Mouse (Mus musculus): ENCODE results near the gene Tmem202. TPM values are rescaled to one million over a fixed set of nuclear protein-coding genes. Genes with fewer than 3 reads are reported as not detected.
A peak's percentile ranks its signal among the peaks of the same experiment; 100 is the strongest.

Tmem202 gene
- 1.1 and 1.3 TPM in 2 replicates for polyA plus RNA-seq (2015; fragmentation: Nextera tagmentation; extraction: Ambion mirVana)

DNA sequence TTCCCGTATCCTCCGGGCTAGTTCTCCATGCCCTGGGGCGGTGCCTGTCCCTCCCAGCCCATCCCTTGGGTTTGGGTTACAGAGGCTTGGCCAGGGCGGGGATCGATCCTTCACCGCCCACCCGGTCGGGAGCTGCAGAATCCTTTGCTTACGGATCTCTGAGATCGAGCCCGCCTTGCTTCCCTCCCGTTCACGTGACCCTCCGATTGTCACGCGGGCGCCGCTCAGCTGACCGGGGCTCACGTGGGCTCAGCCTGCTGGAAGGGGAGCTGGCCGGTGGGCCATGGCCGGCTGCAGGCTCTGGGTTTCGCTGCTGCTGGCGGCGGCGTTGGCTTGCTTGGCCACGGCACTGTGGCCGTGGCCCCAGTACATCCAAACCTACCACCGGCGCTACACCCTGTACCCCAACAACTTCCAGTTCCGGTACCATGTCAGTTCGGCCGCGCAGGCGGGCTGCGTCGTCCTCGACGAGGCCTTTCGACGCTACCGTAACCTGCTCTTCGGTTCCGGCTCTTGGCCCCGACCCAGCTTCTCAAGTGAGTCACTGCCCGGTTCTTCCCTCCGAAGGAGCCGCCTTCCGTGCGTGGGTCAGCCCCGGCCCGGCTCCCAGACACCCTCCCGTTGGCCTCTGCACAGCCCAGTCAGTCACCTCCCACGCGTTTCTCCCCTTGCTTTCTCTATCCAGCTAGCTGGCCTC, at the start of gene Tmem202, which contains the start of gene Hexa:
TSS of gene Tmem202 (minus strand) at position 407 of the 697 bp plus-strand sequence.
TSS of gene Hexa (plus strand) at position 100 of the 697 bp plus-strand sequence.
- H3K4me2 ChIP-seq (ENCODE audit: low read length), result peak within 1 kb of the TSS; percentile 91
- 2% methylated on average over 55 of the region's 55 CpGs for WGBS
- peaks cover 13% of the 10 kb centered on the region for H3K4me1 ChIP-seq (ENCODE audit: control insufficient read depth, insufficient read depth, low read depth, low read length)
- H3K27ac ChIP-seq (ENCODE audit: low read depth, low read length), result peak within 1 kb of the TSS; percentile 61; the same call in 1 of the 2 replicates
- H3K9ac ChIP-seq (ENCODE audit: low read depth, low read length), result peak within 1 kb of the TSS; percentile 83
- no peaks in the 10 kb centered on the region; the same call in 1 of the 2 replicates for H3K27me3 ChIP-seq (replicated peaks; ENCODE audit: control insufficient read depth, insufficient read depth, low read length)
- no peaks in the 10 kb centered on the region for H3K9me3 ChIP-seq (ENCODE audit: control insufficient read depth, low read length)
- H3K36me3 ChIP-seq (ENCODE audit: control insufficient read depth, insufficient read depth, low read length), result no peaks in the 10 kb centered on the region
- peak within 1 kb of the TSS; percentile 69 for H3K4me3 ChIP-seq (ENCODE audit: low read length)
- ATAC-seq, result peak; percentile 96

DNA sequence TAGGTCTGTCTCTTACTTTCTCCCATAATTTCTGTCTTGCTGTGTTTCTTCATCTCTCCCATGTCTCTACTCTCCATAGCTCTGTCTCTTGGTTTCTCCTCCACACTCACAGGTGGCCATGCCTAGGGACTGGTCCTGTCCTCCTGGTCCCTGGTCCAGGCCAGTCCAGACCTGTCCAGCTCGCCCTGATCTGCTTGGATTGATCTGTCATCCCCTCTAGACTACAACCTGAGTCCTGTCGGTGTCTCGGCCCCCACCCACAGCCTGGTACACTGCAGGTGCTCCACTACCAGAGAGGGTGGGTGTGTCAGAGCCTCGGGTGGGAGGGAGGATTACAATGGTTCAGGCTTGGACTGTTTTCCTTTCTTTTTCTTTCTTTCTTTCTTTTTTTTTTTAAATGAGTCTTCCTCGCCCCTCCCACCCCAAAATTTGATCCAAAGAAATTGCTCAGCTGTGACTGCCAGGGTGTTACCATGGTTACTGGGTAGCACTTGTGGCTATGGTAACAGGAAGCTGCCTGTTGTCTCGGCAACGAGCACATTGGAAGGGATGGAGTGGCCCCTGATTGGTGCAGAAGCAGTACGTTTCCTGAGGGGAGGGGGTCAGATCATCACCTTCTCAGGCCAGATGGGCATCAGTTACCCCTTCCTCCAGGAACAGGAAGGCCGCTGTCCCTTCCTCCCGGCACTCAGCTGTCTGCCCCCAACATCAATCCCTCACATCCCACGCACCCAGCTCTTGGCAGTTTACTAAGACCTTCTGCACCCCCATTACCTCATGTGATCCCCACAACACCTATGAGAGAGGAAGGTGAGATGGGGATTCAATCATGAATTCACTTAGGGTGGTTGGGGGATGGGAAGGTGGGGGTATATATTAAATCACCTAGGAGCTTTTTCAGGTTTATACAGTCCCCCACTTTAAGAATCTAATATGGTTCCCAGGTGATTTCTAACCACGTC, 49.3 kb upstream of the Tmem202 start:
- Histone ChIP-seq H3K36me3 (ENCODE audit: control insufficient read depth, insufficient read depth, low read length) (no peaks in the 10 kb centered on the region), H3K4me2 (ENCODE audit: low read length) (peak overlapping the region; percentile 57), H3K4me3 (ENCODE audit: low read length) (peak overlapping the region; percentile 22), H3K27ac (ENCODE audit: low read depth, low read length) (peak overlapping the region; percentile 78), H3K27me3 (replicated peaks; ENCODE audit: control insufficient read depth, insufficient read depth, low read length) (no peaks in the 10 kb centered on the region), H3K9ac (ENCODE audit: low read depth, low read length) (peak overlapping the region; percentile 34; the same call in 1 of the 2 replicates), H3K4me1 (ENCODE audit: control insufficient read depth, insufficient read depth, low read depth, low read length) (peaks cover 11% of the 10 kb centered on the region), H3K9me3 (ENCODE audit: control insufficient read depth, low read length) (no peaks in the 10 kb centered on the region)
- WGBS, result 14% methylated on average over 12 of the region's 12 CpGs
- ATAC-seq, result peak; percentile 92

- ATAC-seq, result peak; percentile 26; the same call in 1 of the 2 replicates
- 30% methylated on average over 5 of the region's 5 CpGs for WGBS
Measured at GRCm38 (mm10) chr9:59588252-59588651, 48.6 kb upstream of the Tmem202 start.

GRCm38 (mm10) chr9:59584871-59585308, 45.2 kb upstream of the Tmem202 start:
- H3K27me3 ChIP-seq (replicated peaks; ENCODE audit: control insufficient read depth, insufficient read depth, low read length), result no peaks in the 10 kb centered on the region
- no peak overlapping the region for H3K27ac ChIP-seq (ENCODE audit: low read depth, low read length)
- H3K36me3 ChIP-seq (ENCODE audit: control insufficient read depth, insufficient read depth, low read length), result no peaks in the 10 kb centered on the region
- H3K9me3 ChIP-seq (ENCODE audit: control insufficient read depth, low read length), result no peaks in the 10 kb centered on the region
- peak overlapping the region; percentile 13; the same call in 1 of the 2 replicates for H3K4me3 ChIP-seq (ENCODE audit: low read length)
- 0 out of 2 replicates have a peak overlapping the region, but pooled peaks have one; percentile 10 for H3K9ac ChIP-seq (ENCODE audit: low read depth, low read length)
- ATAC-seq, result peak; percentile 63; the same call in 1 of the 2 replicates
- peak overlapping the region; percentile 45 for H3K4me2 ChIP-seq (ENCODE audit: low read length)
- WGBS, result 5% methylated on average over 13 of the region's 13 CpGs
- H3K4me1 ChIP-seq (ENCODE audit: control insufficient read depth, insufficient read depth, low read depth, low read length), result peaks cover 11% of the 10 kb centered on the region

More at GRCm38 (mm10) chr9:59588252-59588651, 48.6 kb upstream of the Tmem202 start:
- Histone ChIP-seq H3K4me1 (ENCODE audit: control insufficient read depth, insufficient read depth, low read depth, low read length) (peaks cover 11% of the 10 kb centered on the region), H3K9ac (ENCODE audit: low read depth, low read length) (no peak overlapping the region; the same call in 1 of the 2 replicates), H3K27ac (ENCODE audit: low read depth, low read length) (peak overlapping the region; percentile 78), H3K27me3 (replicated peaks; ENCODE audit: control insufficient read depth, insufficient read depth, low read length) (no peaks in the 10 kb centered on the region), H3K4me3 (ENCODE audit: low read length) (no peak overlapping the region; the same call in 1 of the 2 replicates), H3K9me3 (ENCODE audit: control insufficient read depth, low read length) (no peaks in the 10 kb centered on the region), H3K4me2 (ENCODE audit: low read length) (peak overlapping the region; percentile 57), H3K36me3 (ENCODE audit: control insufficient read depth, insufficient read depth, low read length) (no peaks in the 10 kb centered on the region)

- no peak; the same call in 1 of the 2 replicates for ATAC-seq
- WGBS, result 2% methylated on average over 10 of the region's 20 CpGs
- H3K9me3 ChIP-seq (ENCODE audit: control insufficient read depth, low read length), result no peaks in the 10 kb centered on the region
- H3K4me2 ChIP-seq (ENCODE audit: low read length), result peak overlapping the region; percentile 82
- H3K9ac ChIP-seq (ENCODE audit: low read depth, low read length), result peak overlapping the region; percentile 73
- no peaks in the 10 kb centered on the region for H3K27me3 ChIP-seq (replicated peaks; ENCODE audit: control insufficient read depth, insufficient read depth, low read length)
- H3K4me1 ChIP-seq (ENCODE audit: control insufficient read depth, insufficient read depth, low read depth, low read length), result peaks cover 12% of the 10 kb centered on the region
- H3K4me3 ChIP-seq (ENCODE audit: low read length), result peak overlapping the region; percentile 55
- peak overlapping the region; percentile 67; the same call in 1 of the 2 replicates for H3K27ac ChIP-seq (ENCODE audit: low read depth, low read length)
- no peaks in the 10 kb centered on the region for H3K36me3 ChIP-seq (ENCODE audit: control insufficient read depth, insufficient read depth, low read length)
Measured at GRCm38 (mm10) chr9:59578505-59578867, 38.8 kb upstream of the Tmem202 start.

DNA sequence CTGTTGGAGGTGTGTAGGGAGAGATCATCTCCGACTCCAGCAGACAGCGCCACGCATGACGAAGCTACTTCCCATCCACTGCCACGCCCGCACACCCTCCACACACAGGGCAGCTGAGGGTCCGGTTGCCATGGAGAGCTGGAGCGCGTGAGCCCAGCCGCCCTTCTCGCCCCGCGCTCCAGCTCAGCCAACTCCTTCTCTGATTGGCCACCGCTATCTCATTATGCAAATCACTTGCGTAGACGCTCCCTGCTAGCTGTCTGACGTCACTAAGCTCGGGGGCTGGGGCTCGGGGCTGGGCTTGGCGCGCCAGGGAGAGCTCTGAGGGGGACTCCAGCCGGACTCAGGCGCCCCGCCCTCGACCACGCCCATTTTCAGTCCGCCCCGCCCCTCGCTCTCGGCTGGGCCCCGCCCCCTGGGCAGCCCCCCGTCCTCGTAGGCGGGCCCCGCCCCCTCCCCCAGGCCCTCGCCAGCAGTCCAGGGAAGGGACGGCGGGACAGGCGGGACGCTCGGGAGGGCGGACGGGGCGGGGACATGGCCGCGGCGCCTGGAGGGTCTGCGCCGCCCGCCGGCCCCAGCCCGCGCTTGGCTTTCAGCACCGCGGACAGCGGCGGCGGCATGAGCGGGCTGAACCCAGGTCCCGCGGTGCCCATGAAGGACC, 38.3 kb upstream of the Tmem202 start, which contains the start of gene Celf6:
TSS of gene Celf6 (plus strand) at position 74 of the 661 bp plus-strand sequence.
- Histone ChIP-seq H3K4me2 (ENCODE audit: low read length) (peak within 1 kb of the TSS; percentile 82), H3K27ac (ENCODE audit: low read depth, low read length) (peak within 1 kb of the TSS; percentile 68), H3K36me3 (ENCODE audit: control insufficient read depth, insufficient read depth, low read length) (no peaks in the 10 kb centered on the region), H3K27me3 (replicated peaks; ENCODE audit: control insufficient read depth, insufficient read depth, low read length) (no peaks in the 10 kb centered on the region), H3K9me3 (ENCODE audit: control insufficient read depth, low read length) (no peaks in the 10 kb centered on the region), H3K9ac (ENCODE audit: low read depth, low read length) (peak within 1 kb of the TSS; percentile 73), H3K4me3 (ENCODE audit: low read length) (peak within 1 kb of the TSS; percentile 55), H3K4me1 (ENCODE audit: control insufficient read depth, insufficient read depth, low read depth, low read length) (peaks cover 12% of the 10 kb centered on the region)
- ATAC-seq, result peak; percentile 97
- WGBS, result under 1% methylated on average over 36 of the region's 61 CpGs

GRCm38 (mm10) chr9:59577401-59577800, 37.8 kb upstream of the Tmem202 start:
- Histone ChIP-seq H3K36me3 (ENCODE audit: control insufficient read depth, insufficient read depth, low read length) (no peaks in the 10 kb centered on the region), H3K27me3 (replicated peaks; ENCODE audit: control insufficient read depth, insufficient read depth, low read length) (no peaks in the 10 kb centered on the region), H3K27ac (ENCODE audit: low read depth, low read length) (peak overlapping the region; percentile 68), H3K9me3 (ENCODE audit: control insufficient read depth, low read length) (no peaks in the 10 kb centered on the region), H3K4me3 (ENCODE audit: low read length) (peak overlapping the region; percentile 55), H3K4me2 (ENCODE audit: low read length) (peak overlapping the region; percentile 82), H3K9ac (ENCODE audit: low read depth, low read length) (peak overlapping the region; percentile 73), H3K4me1 (ENCODE audit: control insufficient read depth, insufficient read depth, low read depth, low read length) (peaks cover 12% of the 10 kb centered on the region)
- WGBS, result 16% methylated on average over 13 of the region's 13 CpGs
- ATAC-seq, result no peak

DNA sequence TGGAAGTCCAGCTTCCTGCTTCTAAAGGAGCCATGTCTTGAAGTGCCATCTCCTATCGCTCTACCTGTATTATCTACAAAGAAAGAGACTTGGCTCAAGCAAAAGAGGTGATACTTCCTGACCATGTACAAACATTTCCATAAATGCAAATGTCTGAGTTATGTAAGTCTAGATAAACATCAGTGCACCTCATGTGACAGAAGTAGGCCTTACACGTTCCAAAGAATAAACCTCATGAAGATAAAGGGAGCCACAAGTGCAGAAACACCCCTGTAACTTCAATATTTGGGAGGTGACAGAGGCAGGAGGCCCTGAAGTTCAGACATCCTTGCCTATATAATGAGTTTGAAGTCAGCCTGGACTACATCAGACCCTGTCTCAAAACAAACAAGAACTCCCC, 32.2 kb upstream of the Tmem202 start:
- Histone ChIP-seq H3K4me3 (ENCODE audit: low read length) (no peak overlapping the region), H3K9me3 (ENCODE audit: control insufficient read depth, low read length) (no peaks in the 10 kb centered on the region), H3K36me3 (ENCODE audit: control insufficient read depth, insufficient read depth, low read length) (no peaks in the 10 kb centered on the region), H3K27ac (ENCODE audit: low read depth, low read length) (no peak overlapping the region), H3K4me1 (ENCODE audit: control insufficient read depth, insufficient read depth, low read depth, low read length) (no peaks in the 10 kb centered on the region), H3K9ac (ENCODE audit: low read depth, low read length) (no peak overlapping the region), H3K27me3 (replicated peaks; ENCODE audit: control insufficient read depth, insufficient read depth, low read length) (no peaks in the 10 kb centered on the region), H3K4me2 (ENCODE audit: low read length) (no peak overlapping the region)
- 81% methylated on average over 2 of the region's 2 CpGs for WGBS
- no peak for ATAC-seq
